Mouse (Mus musculus) heart, adult 9 months (tissue): ENCODE data around the gene Eif2b4.

Experiments used
- DNase-seq, 2 experiments: peaks; one replicate each; pipeline ENCODE4 v3.0.0; 2022; ENCODE audit warnings: low spot score in 2 of 2

Gene Eif2b4

DNA sequence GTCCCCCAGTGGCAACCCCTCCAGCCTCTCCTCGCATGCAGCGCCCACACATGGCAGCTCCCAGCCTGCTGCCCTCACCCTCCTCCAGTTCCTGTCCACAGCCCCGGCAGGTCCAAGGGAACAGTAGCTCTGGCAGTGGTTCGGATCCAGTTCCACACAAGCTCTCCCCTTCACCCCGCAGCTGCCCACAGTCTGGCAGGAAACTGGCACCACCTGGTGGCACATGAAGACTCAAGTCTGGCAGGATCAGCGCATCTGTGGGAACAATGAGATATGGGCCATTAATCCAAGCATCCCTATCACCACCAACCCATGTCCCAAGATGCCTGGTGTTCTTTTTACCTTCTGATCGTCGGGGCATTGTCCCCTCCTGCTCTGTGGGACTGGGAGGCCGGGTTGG lies 6.7 kb upstream of the Eif2b4 start:
- no peak for DNase-seq

DNA sequence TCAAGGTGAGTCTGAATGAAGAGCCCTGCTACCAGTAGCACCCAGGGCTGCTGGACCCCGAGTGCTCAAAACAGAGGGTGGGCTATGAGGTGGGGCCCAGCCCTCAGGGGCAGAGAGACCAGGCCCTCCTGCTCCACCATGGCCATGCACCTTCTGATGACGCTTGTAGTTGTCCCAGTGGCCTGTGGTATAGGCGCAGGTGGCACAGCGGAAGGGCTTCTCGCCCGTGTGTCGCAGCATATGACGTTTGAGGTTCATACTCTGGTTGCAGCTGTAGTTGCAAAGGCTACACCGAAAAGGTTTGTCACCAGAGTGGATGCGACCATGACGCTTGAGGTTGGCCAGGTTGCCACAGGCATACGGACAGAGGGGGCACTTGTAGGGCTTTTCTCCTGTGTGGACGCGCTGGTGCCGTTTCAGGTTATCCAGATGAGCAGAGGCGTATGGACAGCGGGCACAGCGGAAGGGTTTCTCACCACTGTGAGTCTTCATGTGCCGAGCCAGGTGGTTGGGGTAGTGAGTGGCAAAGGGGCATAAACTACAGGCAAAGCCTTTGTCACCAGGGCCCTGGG lies 6.2 kb upstream of the Eif2b4 start:
- DNase-seq: no peak

DNA sequence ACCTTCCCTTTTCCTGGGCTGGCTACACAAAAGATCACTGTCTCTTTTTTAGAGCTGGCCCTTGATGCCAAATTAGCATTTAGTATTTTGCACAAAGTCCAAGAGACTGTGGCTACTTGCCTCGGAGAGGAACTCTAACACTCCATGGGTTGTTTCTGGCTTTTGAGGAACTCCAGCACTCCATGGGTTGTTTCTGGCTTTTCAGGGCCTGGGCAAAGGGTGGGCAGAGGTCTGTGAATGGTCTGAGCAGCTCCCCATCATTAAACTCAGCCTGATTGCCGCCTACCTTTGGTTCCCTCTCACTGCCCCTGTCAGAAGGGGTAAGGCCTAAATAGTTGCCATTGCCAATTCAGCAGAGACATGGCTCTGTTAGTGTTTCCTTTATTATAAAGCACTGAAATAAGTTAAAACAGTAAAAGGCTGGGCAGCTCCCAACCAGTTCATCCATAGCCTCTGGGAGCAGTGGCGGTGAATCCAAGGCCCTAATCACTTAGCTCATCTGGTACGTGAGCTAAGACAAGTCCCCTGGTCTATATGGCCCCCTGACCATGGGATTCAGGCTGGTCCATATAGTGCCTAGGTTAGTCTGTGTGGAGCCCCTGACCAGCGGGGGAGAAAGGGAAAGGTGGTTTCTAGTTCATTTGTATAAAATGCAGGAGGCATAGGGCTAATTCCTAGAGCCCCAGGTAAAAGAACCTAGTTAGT lies 5.5 kb upstream of the Eif2b4 start:
- no peak for DNase-seq

DNA sequence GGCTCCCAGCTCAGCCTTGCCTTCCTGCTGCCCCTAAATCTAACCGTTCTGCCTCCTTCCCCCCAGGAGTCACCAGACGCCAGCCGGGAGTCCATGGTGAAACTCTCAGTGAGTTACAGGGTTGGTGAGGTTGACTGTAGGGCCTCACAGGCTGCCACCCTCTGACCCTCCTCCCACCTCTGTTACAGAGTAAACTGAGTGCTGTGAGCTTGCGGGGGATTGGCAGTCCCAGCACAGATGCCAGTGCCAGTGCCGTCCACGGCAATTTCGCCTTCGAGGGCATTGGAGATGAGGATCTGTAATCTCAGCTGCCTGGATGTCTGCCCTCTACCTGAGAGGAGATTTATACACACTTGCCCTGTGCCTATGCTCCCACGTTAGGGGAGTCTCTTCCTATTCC lies 4.9 kb upstream of the Eif2b4 start:
- no peak for DNase-seq

DNA sequence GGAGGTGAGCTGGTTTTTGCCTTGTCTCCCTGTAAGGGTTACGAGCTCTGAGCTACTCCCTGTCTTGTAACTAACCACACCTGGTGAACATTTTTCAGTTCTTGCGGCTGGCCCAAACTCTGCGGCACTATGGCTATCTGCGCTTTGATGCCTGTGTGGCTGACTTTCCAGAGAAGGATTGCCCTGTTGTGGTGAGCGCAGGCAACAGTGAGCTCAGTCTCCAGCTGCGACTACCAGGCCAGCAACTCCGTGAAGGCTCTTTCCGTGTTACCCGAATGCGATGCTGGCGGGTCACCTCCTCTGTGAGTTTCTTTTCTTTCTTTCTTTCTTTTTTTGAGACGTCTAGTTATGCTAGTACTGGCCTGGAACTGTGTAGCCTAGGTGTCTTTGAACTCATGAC lies 3.8 kb upstream of the Eif2b4 start:
- no peak for DNase-seq

DNA sequence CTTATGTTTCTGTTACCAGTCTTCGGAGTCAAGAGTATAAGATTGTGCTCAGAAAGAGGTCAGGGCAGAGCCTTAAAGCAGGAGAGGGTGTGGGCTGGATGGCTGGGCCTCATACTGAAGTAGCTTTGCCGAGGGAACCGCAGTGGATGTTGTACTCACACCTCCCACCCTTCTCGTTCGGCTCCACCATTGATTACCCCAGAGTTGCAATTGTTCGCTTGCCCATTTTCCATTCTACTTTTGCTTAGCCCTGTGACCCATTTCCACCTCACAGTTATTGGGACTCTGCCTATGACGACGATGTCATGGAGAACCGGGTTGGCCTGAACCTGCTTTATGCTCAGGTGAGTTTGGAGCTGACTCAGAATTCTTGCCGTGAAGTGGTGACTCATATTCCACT lies 3.0 kb upstream of the Eif2b4 start:
- DNase-seq: no peak

DNA sequence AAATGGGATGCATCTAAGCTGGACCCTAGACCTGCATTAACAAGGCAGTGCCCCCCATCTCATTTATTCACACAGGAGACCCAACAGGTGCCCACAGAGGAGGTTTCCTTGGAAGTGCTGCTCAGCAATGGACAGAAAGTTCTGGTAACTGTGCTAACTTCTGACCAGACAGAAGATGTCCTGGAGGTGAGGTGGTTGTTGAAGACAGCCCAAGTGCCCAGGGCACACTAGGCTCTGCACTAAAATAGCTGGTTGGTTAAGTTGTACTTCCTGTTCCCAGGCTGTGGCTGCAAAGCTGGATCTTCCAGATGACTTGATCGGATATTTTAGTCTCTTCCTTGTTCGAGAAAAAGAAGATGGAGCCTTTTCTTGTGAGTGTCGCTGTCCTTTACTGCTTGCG lies 2.4 kb upstream of the Eif2b4 start:
- DNase-seq: no peak

DNA sequence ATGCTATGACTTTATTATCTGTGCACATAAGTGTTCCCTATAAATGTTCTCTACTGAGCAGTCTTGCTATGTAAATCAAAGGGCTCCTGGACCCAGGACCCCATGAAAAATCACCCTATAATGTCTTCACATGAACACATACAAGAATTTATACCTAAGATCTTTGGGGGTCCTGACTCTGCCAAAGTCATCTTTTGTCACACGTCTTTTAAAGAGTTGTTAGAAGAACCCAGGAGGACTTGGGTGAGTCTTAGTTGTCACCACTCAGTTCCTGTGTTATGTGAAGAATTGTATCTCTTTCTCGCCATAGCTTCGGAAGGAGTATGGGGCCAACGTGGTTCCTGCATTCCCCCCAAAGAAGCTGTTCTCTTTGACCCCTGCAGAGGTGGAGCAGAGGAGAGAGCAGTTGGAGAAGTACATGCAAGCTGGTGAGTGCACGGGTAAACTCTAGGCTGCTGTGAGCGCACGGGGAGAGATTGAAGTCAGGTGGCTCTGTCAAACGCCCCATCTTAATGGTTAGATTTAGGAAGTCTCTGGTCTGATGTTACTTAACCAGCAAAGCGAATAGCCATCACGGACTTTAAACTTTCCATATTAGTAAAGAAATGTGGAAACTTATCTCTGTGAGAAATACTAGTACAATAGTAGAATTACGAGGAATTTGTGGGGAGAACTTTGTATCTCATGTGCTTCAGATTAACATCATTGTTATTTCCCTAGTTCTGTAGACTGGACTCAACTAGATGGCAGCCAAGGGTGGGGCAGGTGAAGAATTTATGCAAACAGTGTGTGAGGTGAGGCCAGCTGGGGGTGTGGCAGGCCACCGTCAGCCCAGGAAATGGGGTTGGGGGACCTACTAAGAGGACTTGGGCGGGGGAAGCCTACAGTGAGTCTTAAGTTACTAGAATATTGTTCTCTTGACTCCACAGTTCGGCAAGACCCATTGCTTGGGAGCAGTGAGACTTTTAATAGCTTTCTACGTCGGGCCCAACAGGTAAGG lies 1.6 kb upstream of the Eif2b4 start:
- DNase-seq: no peak

DNA sequence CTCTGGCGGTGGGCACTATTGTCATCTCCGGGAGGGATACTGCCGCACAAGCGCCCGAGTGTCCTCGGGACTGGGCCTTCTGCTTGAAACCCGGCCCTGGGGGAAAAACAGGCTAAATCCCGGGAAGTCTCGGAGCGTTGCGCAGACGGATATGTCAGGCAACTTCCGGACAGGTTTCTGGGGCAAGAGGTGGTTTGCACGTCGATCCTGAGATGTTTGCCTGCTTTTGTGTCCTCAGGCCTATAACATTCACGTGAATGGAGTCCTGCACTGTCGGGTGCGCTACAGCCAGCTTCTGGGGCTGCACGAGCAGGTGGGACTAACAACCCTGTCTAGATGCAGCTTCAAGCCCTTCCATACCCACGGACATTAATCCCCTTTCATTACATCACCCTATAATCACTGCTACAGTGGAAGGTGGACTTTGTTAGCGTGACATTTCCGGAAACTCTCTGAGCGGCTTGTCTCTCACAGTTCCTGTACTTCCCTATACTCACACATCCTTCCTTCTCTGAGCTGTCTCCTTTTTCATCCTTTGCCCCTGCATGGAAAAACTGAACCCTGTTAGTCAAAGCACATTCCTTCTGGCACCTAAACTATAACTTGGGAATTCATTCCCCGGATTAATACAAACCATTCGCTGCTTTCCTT lies 526 bp upstream of the Eif2b4 start:
- DNase-seq: no peak

DNA sequence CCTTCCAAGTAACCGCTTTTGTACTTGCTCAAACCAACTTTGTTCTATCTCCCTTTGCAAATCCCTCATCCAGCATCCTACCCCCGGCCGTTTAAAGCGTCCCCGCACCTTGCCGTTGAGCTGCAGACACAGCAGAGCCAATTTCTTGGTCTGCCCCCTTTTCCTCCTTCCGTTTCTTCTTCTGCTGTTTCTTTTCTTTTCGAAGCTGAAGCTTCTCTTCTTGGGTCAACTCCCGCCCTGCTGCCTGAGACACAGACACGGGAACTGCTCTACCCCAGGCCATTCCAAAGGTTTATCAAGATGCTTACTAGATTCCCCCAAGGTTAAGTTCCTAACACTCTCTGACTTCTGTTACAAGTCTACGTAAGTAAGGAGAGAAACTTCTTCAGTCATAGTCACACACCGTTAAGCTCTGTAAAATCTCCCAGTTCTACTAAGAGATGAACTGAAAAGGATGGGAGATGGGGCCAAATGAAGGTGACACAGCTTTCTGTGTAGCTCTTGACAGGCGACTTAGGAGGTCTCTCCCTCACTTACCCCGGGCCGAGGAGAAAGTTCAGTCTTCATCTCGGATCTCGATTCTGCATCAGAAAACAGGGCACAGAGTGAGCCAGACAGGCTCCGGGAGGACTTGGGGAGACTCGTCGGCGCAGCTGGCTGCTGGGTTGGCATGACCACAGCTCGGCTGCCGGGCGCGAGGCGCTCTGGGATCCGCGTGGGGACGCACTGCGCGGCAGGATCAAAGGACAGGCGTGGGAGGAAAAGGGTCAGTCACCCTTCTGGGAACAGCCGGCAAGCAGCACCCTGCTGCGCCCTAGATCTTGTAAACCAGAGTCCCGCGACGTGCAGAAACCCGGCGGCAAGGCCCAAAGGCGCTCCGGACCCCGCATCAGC lies 938 bp downstream of the Eif2b4 start:
- DNase-seq: no peak

DNA sequence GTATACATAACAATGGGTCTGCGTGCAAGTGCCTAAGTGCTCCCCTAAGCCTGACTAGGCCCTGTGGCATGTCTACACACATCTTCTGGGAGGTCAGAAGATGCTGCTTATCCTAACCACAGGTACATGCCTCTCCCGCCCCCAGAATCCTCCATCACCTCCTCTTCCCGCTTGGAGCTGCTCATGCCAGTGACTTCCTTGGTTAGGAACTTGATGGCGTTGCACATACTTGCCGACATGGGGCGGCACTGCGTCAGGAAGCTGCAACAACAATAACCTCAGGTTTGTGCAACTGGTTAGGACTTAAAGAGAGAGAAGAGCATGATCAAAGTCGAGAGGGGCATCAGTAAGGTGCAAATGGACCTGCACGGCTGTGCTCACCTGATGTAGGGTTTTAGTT lies 3.0 kb downstream of the Eif2b4 start:
- no peak for DNase-seq

DNA sequence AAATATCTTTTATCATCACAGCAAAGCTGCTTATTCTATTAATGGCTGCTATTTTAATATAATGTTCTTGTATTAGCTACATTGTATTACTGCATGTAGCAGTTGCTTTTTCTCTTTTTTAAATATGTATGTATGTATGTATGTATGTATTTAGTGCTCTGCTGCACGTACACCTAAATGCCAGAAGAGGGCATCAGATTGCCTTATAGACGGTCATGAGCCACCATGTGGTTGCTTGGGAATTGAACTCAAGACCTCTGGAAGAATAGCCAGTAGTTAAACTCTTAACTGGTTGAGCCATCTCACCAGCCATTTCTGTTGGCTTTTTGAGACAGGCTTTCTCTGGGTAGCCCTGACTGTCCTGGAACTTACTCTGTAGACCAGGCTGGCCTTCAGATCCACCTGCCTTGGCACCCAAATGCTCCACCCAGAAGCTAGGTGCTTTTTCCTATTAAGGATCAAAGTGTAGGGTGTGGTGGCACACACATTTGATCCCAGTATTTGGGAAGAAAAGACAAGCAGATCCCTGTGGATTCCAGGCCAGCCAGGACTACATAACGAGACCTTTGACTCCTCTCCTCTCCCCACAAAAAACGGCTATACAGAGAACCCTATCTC lies 4.9 kb downstream of the Eif2b4 start:
- no peak for DNase-seq

DNA sequence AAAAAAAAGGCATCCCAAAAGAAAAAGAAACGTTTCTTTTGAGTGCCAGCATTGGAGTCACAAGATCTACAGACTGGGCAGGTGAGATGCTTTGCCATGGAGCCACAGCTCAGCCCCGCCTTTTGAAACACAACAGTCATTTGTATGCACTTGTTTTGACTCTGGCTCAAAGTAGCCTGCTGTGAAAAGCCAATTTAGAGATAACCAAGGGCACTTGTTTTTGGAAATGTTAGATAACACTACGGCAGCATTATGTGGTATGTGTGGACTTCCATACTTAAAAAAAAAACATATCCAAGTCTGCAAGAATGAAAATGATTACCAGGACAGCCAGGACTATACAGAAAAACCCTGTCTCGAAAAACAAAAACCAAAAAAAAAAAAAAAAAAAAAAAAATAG lies 9.6 kb downstream of the Eif2b4 start:
- no peak for DNase-seq

DNA sequence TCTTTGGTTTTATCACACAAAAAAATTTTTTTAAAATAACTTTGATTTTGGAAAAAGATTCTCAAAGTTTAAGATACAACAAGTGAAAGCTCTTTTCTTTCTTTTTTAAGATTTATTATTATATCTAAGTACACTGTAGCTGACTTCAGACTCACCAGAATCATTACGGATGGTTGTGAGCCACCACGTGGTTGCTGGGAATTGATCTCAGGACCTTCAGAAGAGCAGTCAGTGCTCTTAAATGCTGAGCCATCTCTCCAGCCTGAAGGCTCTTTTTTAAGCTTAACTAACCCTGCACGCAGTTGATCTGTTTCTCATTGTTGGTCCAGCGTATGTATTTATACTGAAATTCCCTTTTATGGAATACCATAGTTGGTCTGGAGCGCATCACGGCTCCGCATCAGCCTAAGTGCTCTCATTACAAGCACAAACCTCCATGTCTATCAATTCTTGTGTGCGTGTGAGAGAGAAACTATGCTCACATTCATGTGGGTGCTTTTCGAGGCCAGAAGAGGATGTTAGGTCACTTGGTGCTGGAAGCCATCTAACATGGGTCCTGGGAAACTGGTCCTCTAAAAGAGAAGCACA lies 12.0 kb downstream of the Eif2b4 start:
- no peak for DNase-seq

DNA sequence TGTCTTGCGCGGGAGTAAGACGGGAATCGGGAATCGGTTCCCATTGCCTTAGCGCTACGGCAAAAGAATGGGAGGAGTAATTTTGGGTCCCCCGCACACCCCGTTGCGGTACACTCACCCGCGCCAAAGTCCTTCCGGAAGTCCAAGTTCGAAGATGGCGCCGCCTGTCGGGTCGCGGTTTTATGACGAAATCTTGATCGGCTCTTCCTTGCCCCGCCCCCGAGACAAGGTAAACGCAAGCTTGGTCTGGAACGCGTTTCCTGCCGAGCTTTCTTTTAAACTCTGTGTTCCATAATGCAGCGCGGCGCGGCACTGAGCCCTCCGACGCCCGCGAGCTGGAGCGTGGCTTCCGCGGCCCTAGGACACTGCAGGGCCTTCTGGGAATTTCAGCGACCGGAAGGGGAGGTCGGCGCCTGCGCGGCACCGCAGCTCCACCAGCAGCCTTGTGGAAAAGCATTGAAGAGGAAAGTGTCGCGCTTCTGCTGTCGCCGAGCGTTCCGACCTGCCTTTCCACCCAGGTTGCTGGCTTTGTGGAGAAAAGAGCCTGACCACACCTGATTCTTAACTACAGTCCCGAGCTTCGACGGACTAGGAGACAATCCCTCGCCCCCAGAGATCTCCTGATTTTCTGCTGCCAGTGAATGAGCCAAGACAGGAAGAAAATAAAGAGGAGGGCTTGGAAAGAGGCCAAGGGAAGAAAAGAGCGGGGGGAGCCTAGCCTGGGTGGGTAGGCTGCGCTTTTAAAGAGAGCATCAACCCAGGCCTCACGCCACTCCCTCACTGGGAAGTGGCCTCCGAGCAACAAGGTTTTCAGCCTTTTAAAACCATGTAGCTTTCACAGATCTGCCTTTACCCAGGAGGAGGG lies 13.2 kb downstream of the Eif2b4 start, which contains the start of the genes Gm29609 and Gtf3c2:
Gm29609 (minus strand) TSS at position 146 of the 865 bp plus-strand sequence.
Gtf3c2 (minus strand) TSS at position 379 of the 865 bp plus-strand sequence.
- DNase-seq: peak; percentile 95 to 96

DNA sequence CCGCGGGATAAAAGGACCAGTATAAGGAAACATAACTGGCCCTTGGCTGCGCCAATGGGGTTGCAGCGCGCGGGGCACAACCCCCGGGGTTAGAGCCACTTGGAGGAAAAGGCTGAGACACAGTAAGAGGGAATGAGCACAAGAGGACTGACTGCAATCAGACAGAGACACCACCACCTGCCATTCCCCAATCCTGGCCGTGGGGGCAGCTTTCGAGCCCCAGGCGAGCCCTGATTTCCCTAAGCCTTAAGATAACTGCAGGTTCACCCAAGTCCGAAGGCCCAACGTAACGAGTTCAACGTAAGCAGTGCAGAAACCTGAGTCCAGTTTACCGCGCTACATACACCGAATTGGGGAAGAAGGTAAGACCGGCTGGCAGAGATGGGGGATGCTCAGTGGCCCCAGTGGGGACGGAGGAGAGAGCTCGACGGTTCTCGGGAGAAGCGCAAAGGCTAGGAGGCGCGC lies 13.9 kb downstream of the Eif2b4 start:
- no peak for DNase-seq

DNA sequence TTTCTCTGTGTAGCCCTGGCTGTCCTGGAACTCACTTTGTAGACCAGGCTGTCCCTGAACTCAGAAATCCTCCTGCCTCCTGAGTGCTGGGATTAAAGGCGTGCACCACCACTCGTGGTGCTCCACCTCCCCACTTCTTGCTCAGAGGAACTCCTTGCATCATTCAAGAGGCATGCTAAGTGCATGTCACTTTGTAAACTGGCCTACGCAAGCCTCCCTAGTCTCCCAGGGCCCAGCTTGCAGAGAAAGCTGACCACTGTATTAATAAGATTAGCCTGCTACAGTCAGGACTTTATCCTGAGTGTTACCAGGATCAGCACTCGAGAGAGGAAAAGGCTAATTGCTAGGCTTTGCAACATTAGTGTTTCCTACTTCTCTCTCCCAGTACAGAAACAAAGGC lies 24.6 kb downstream of the Eif2b4 start:
- no peak for DNase-seq

DNA sequence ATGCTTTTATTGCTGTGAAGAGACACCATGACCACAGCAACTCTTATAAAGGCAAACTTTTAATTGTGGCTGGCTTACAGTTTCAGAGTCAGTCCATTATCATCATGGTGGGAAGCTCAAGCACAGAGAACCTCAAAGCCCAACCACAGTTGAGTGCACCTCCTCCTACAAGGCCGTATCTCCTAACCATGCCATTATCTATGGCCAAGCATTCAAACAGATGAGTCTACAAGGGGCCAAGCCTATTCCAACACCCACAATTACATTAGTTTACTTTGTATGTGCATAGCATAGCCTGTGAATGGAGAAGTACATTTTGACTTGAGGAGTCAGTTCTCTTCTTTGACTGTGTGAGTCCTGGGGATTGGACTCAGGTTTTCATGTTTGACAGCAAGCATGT lies 28.4 kb downstream of the Eif2b4 start:
- DNase-seq: no peak

DNA sequence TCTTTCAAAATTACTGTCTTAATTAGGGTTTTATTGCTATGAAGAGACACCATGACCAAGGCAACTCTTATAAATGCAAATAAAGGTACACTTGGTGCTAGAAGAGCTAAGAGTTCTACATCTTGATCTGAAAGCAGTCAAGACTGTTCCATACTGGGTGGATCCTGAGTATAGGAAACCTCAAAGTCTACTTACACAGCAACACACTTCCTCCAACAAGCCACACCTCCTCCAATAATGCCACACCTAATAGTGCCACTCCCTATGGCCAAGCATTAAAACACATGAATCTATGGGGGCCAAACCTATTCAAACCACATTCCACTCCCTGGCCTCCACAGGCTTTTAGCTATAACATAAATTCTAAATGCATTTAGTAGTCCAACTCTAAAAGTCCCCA lies 30.8 kb downstream of the Eif2b4 start:
- DNase-seq: no peak
